Mouse (Mus musculus) lung, postnatal 36 days (tissue): ENCODE data around the gene Sox30.

ENCODE experiments used
- DNase-seq: peaks from one replicate; pipeline ENCODE4 v3.0.0; 2022; ENCODE audit warnings: mixed read lengths

Sox30 gene

DNA sequence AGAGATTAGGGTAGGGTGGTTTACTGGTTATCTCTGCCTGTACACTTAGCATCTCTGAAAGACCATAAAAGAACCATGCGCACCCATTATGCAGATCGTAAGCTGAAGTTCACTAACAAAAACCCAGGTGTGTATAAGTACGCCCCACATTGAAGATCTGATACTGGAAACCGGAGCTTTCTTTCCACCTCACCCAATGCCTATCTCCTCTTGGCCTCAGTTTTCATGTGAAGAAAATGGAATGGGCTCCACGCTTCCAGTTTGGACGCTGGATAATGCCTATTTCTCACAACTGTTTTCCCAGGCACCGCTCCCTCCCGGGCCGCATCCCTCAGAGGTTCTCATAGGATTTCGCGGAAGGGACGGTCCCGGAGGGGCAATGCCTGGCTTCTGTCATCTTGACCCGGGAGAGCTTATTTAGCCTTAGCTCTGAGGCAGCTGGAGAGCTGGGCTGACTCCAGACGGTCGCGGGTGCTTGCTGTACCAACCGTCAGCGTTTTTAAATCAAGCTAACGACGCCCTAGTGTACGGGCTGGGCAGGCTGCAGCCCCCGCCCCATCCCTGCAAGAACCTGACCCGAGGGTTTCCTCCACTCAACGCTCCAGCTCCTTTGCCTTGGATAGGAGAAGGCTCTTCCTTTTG lies 76.8 kb downstream of the Sox30 start:
- no peak for DNase-seq

- DNase-seq: no peak
Observed at GRCm38 (mm10) chr11:46058011-46058410, 77.9 kb downstream of the Sox30 start.

GRCm38 (mm10) chr11:46058916-46059315 lies 78.8 kb downstream of the Sox30 start:
- no peak for DNase-seq

GRCm38 (mm10) chr11:46059887-46060650 lies 80.0 kb downstream of the Sox30 start:
- no peak for DNase-seq

- peak; percentile 80 for DNase-seq
Observed at GRCm38 (mm10) chr11:46060651-46061020, 80.5 kb downstream of the Sox30 start.

- DNase-seq: no peak
Observed at GRCm38 (mm10) chr11:46061776-46062445, 81.8 kb downstream of the Sox30 start.

DNA sequence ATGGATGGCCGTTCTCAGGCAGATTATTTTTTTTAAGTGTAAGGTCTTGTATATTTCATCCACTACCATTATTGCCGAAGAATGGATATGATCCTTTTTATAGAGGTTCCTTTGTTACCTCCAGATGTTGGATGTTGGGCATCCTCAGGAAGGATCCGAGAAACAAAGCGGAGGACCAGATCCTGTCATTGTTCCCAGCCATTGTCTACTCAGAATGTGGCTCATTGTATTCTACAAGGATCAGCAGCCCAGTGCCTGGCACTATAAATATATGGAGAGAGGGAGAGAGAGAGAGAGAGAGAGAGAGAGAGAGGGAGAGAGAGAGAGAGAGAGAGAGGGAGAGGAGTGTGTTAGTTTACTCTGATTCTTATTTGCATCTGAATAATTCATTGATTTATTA lies 82.5 kb downstream of the Sox30 start:
- no peak for DNase-seq

GRCm38 (mm10) chr11:46062993-46063731 lies 83.1 kb downstream of the Sox30 start:
- DNase-seq: peak; percentile 81

DNA sequence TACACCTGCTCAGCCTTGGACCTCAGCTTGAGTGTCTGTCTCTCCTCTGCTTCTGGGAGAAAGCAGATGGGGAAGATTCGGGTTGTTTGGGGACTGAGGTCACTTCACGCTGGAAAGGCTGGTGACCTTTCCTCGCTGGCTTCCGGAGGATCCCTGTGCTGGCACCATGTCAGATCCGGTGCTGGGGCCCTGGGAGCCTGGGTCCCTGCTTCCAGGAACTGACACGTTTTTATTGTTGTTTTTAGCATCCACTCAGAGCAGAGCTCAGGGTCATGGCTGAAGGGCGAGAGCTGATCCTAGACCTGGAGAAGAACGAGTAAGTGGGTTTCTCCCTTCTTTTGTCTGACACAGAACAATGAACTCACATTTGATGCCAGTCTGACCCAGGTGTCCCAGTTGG lies 84.7 kb downstream of the Sox30 start:
- DNase-seq: no peak

DNA sequence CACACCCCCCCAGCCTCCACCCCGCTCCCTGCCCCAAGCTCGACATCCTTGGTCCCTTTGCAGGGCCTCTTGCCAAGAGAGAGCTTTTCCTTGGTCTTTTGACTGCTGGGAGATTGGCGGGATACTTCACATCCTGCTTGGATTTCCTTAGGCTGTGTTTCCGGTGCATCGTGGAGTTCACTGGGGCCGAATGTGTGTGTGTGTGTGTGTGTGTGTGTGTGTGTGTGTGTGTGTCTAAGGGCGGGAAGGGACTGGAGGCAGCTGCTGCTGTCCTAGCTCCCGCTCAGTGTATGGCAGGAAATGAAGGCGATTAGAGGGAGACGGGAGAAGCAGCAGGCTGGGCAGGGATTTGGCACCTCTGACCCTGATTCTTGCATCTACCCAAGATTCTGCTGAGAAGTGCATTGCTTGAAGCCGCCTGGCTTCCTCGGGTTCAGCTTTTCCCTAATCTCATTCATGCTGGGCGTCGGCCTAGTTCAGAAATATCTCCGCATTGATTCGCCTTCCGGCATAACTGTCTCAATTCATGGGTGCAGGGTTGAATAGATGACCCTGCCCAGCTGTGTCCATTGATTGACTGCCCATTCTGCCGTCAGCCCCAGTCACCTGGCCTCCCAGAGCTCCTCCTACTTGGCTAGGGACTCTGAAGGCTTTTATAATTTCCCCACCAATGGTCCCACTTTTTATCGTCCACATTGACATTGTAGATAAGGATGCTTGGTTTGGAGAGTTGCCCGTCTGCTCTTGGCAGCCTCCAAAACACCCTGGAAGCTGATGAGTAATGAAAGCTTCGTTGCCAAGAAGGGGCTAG lies 85.3 kb downstream of the Sox30 start:
- DNase-seq: peak; percentile 89
